Mouse (Mus musculus): ENCODE measurements around the gene Aftph.

GRCm38 (mm10) chr11:20644872-20645271 lies 96.5 kb downstream of the Aftph start:
- no peak for TF ChIP-seq CTCF (IDR thresholded peaks at IDR 0.05; ENCODE audit: insufficient read depth, low read depth, low read length)
- TF ChIP-seq POLR2A (IDR thresholded peaks at IDR 0.05; ENCODE audit: insufficient read depth, low read depth, low read length), result no peak
